Mouse (Mus musculus): ENCODE data around the gene Zxdb. TPM values are rescaled to one million over a fixed set of nuclear protein-coding genes. Genes with fewer than 3 reads are reported as not detected.

Zxdb gene
- polyA plus RNA-seq, 1 experiment: not detected

DNA sequence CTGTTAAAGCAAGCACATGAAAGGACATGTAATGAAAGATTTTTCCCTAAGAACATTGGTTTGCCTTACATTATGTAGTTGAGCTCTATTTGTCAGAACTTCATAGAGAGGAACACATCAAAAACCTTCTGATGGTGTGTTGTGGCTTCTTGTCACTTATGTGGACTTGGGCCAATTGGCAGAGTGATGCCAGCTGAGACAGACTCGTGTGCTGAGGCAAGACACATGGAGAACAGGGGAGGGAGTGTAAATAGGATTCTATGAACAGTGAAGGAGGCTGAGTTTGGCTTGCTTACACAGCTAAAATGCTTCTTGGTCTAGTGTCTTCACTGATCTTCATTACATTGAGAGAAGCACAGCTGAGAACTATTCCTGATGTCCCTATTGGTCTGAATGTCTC lies 35.6 kb downstream of the Zxdb start:
- no peak for TF ChIP-seq POLR2A (IDR thresholded peaks at IDR 0.05; ENCODE audit: insufficient read depth, low read depth, low read length)
- TF ChIP-seq CTCF (IDR thresholded peaks at IDR 0.05; ENCODE audit: insufficient read depth, low read depth, low read length): no peak

DNA sequence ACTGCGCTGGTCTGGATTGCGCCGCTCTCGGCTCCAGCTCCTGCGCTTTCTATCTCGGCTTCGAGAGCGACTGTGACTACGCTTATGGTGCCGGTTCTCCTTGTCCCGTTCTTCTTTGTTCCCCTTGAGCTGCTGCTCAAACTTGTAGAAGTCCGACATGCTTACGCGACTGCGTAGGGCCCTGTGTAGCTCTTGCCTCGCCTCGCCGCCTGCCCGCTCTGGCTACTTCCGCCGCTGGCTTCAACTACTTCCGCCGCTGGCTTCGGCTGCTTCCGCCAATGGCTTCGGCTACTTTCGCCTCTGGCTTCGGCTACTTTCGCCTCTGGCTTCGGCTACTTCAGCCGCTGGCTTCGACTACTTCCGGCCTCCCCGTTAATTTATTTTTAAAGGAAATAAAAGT lies 49.5 kb downstream of the Zxdb start:
- no peak overlapping the region for H3K4me3 ChIP-seq (ENCODE audit: insufficient read depth, low read depth, low read length)
- no peak overlapping the region for H3K27ac ChIP-seq (ENCODE audit: insufficient read depth, low read depth, low read length)
- H3K4me1 ChIP-seq (ENCODE audit: control insufficient read depth, insufficient read depth, low read length): no peaks in the 10 kb centered on the region
- no peak for TF ChIP-seq POLR2A (IDR thresholded peaks at IDR 0.05; ENCODE audit: insufficient read depth, low read depth, low read length)
- TF ChIP-seq CTCF (IDR thresholded peaks at IDR 0.05; ENCODE audit: insufficient read depth, low read depth, low read length): no peak
- 97% methylated on average over 34 of the region's 34 CpGs for WGBS

More for the DNA sequence above, 35.6 kb downstream of the Zxdb start:
- no peak overlapping the region for H3K27ac ChIP-seq (ENCODE audit: insufficient read depth, low read depth, low read length)
- H3K4me1 ChIP-seq (ENCODE audit: control insufficient read depth, insufficient read depth, low read length): no peaks in the 10 kb centered on the region
- no peak overlapping the region for H3K4me3 ChIP-seq (ENCODE audit: insufficient read depth, low read depth, low read length)
- 36% methylated on average over 1 of the region's 1 CpGs for WGBS

Other genes starting within 250 kb of the Zxdb start
- gene Maged1, start 182.4 kb upstream of the Zxdb start, polyA plus RNA-seq (2012; ENCODE audit: insufficient read depth, insufficient read length, low replicate concordance, missing spikeins): 127 and 296 TPM in 2 replicates
- not detected in 2 replicates for gene Gspt2, start 88.5 kb upstream of the Zxdb start, polyA plus RNA-seq (2012; ENCODE audit: insufficient read depth, insufficient read length, low replicate concordance, missing spikeins)